Mouse (Mus musculus) megakaryocyte, embryonic 14.5 days (primary cell): ENCODE results near the gene 2310009B15Rik.

Experiments
- FLI1 ChIP-seq: IDR thresholded peaks from 2 replicates; pipeline ENCODE4 v1.6.1; 2012; ENCODE audit warnings: low read length, inconsistent platforms, mixed read lengths
- GATA1 ChIP-seq: IDR thresholded peaks from 3 replicates; pipeline ENCODE4 v1.6.1; 2012; ENCODE audit warnings: mixed read lengths, low read length, inconsistent platforms, borderline replicate concordance

- no peak for TF ChIP-seq GATA1
- TF ChIP-seq FLI1, result no peak
These were observed 7.0 kb downstream of the 2310009B15Rik start for GRCm38 (mm10) chr1:138849531-138850160.
